Mouse (Mus musculus): ENCODE data around the gene Flt4. TPM values are rescaled to one million over a fixed set of nuclear protein-coding genes. Genes with fewer than 3 reads are reported as not detected.

Flt4 gene
- polyA plus RNA-seq, 1 experiment from 2014 or later = 4.8 TPM

DNA sequence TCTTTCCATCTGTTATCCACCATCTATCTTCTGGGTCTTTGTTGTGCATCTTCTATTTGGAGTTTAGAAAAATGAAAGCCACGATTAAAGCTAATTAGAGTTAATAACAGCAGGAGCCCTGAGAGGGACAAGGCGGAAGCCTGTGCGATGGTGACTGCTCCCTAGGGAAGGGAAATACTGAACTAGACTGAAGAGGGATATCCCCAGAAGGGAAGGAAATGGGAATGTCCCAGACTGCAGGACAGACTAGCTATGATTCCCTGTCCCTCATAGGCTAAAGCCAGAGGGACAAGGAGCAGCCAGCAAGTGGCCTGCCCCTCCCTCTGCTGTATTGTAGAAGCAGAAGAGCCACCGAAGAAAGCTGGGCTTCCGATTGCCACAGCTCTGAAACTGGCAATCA is 12.9 kb downstream of the Flt4 start:
- Histone ChIP-seq H3K4me1 (no peaks in the 10 kb centered on the region), H3K36me3 (replicated peaks) (no peaks in the 10 kb centered on the region), H3K27me3 (ENCODE audit: poor library complexity, severe bottlenecking) (no peaks in the 10 kb centered on the region), H3K9me3 (no peaks in the 10 kb centered on the region), H3K27ac (no peak overlapping the region), H3K4me3 (no peak overlapping the region)
- no peak for DNase-seq (ENCODE audit: extremely low spot score, low spot score)
- WGBS = 87% methylated on average over 5 of the region's 5 CpGs

DNA sequence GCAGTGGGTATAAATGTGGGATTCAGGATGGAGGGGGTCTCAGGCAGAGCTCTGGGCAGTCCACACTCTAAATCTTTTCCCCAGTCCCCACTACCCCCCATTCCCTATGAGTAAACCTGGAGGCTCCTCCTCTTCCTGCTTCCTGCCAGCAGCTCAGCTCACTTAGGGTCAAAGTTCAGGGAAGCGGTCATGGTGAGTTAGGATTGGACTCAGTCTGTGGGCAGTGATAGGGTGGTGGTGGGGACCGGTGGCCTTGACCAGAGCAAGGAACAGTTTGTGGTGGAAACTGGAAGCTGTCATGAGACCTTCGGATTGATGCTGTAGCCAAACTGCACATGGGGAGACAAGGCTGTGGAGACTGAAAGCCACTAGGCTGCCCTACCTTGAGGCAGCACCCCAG is 15.1 kb downstream of the Flt4 start:
- no peaks in the 10 kb centered on the region for H3K36me3 ChIP-seq (replicated peaks)
- H3K4me3 ChIP-seq = no peak overlapping the region
- 79% methylated on average over 3 of the region's 3 CpGs for WGBS
- no peak for DNase-seq (ENCODE audit: extremely low spot score, low spot score)
- no peaks in the 10 kb centered on the region for H3K4me1 ChIP-seq
- H3K9me3 ChIP-seq = no peaks in the 10 kb centered on the region
- no peak overlapping the region for H3K27ac ChIP-seq
- H3K27me3 ChIP-seq (ENCODE audit: poor library complexity, severe bottlenecking) = no peaks in the 10 kb centered on the region

DNA sequence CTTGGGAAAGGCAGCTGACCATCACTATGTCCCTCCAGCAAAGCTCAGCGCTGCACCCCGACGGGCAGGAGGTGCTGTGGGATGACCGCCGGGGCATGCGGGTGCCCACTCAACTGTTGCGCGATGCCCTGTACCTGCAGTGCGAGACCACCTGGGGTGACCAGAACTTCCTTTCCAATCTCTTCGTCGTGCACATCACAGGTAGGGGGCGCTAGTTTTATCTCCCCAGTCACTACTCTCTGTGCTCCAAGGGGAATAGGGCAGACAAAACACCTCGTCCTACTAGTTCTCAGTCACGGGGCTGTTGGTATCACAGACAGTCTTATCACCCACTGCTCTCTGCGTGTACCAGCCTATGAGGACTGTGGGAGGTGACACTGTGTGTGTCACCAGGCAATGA is 16.8 kb downstream of the Flt4 start:
- Histone ChIP-seq H3K4me1 (no peaks in the 10 kb centered on the region), H3K27me3 (ENCODE audit: poor library complexity, severe bottlenecking) (no peaks in the 10 kb centered on the region), H3K27ac (no peak overlapping the region), H3K36me3 (replicated peaks) (no peaks in the 10 kb centered on the region), H3K4me3 (no peak overlapping the region), H3K9me3 (no peaks in the 10 kb centered on the region)
- DNase-seq (ENCODE audit: extremely low spot score, low spot score) = no peak
- WGBS = 67% methylated on average over 15 of the region's 15 CpGs

DNA sequence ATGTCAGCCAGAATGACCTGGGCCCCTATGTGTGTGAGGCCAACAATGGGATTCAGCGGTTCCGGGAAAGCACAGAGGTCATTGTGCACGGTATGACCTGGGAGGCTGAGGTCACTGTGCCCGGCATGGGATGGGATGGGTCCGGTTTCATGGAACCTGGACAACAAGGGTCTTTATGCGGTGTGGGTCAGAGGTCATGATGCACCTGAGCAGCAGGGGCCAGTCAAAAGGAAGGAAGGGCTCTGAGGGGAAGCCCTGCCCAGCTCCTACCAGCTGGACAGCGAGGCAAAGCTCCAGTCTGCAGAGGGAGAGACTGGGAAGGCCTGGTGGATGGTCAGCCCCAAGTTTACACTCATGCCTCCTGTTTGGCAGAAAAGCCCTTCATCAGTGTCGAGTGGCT is 17.7 kb downstream of the Flt4 start:
- 71% methylated on average over 8 of the region's 8 CpGs for WGBS
- Histone ChIP-seq H3K36me3 (replicated peaks) (no peaks in the 10 kb centered on the region), H3K9me3 (no peaks in the 10 kb centered on the region), H3K4me3 (no peak overlapping the region), H3K27ac (no peak overlapping the region), H3K27me3 (ENCODE audit: poor library complexity, severe bottlenecking) (0 out of 2 replicates have a peak, but pooled peaks cover under 1% of the 10 kb centered on the region), H3K4me1 (no peaks in the 10 kb centered on the region)
- DNase-seq (ENCODE audit: extremely low spot score, low spot score) = no peak

DNA sequence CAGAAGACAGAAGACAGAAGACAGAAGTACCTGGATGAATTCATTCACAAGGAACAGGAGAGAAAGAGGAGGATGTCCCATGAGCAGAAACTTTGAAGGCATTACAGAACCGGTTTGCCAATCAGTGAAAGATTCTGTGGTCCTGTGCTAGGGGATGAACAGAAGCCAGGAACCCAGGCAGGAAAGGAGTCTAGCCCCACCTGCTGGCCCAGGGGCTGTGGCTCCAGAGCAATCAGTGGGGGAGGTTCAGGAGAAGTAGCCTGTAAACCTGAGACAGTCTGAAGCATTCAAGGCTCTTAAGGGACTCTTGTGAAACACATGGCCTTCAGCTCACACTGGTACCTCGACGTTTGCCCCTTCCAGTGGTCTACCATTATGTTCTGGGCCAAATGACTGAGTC is 22.1 kb downstream of the Flt4 start:
- H3K27me3 ChIP-seq (ENCODE audit: poor library complexity, severe bottlenecking) = peaks cover 44% of the 10 kb centered on the region

DNA sequence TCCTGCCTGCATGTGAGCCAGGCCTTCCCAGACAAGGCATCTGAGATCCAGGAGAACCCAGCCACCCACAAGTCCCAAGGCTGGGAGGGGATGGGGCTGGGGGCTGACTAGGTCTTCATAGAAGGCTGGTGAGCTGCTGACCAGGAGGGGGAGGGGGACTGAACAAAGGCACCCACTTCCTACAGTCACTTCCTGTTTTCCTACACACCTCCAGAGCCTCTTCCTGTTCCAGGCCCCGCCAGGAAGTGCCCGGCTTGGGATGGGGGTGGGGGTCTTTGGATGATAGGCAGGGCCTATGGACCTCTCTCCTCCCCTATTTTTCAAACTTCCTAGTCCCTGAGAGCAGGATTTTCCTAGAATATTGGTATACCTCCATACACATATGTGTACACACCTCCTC is 23.2 kb downstream of the Flt4 start:
- WGBS = 85% methylated on average over 2 of the region's 2 CpGs
- Histone ChIP-seq H3K4me3 (no peak overlapping the region), H3K36me3 (replicated peaks) (no peaks in the 10 kb centered on the region), H3K27me3 (ENCODE audit: poor library complexity, severe bottlenecking) (peaks cover 55% of the 10 kb centered on the region), H3K4me1 (peaks cover 22% of the 10 kb centered on the region), H3K9me3 (no peaks in the 10 kb centered on the region), H3K27ac (no peak overlapping the region)
- DNase-seq (ENCODE audit: extremely low spot score, low spot score) = no peak

More for the DNA sequence above, 22.1 kb downstream of the Flt4 start:
- WGBS = 28% methylated on average over 3 of the region's 3 CpGs
- Histone ChIP-seq H3K4me3 (no peak overlapping the region), H3K36me3 (replicated peaks) (no peaks in the 10 kb centered on the region), H3K4me1 (peaks cover 12% of the 10 kb centered on the region), H3K27ac (no peak overlapping the region), H3K9me3 (no peaks in the 10 kb centered on the region)
- DNase-seq (ENCODE audit: extremely low spot score, low spot score) = no peak

DNA sequence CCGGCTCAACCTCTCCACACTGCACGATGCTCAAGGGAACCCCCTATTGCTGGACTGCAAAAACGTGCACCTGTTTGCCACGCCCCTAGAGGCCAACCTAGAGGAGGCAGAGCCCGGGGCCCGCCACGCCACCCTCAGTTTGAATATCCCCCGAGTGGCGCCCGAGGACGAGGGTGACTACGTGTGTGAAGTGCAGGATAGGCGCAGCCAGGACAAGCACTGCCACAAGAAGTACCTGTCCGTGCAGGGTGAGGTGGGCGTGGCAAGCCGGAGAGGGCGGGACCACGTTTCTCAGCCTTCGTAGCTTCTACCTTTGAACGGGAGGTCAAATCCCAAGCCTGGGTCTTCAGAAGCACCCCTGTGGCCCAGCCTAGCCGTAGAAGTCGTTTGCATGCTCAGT is 25.0 kb downstream of the Flt4 start:
- Histone ChIP-seq H3K4me3 (peak overlapping the region; percentile 24), H3K9me3 (no peaks in the 10 kb centered on the region), H3K4me1 (peaks cover 22% of the 10 kb centered on the region), H3K36me3 (replicated peaks) (no peaks in the 10 kb centered on the region), H3K27ac (no peak overlapping the region), H3K27me3 (ENCODE audit: poor library complexity, severe bottlenecking) (peaks cover 66% of the 10 kb centered on the region)
- 7% methylated on average over 22 of the region's 22 CpGs for WGBS
- no peak for DNase-seq (ENCODE audit: extremely low spot score, low spot score)

DNA sequence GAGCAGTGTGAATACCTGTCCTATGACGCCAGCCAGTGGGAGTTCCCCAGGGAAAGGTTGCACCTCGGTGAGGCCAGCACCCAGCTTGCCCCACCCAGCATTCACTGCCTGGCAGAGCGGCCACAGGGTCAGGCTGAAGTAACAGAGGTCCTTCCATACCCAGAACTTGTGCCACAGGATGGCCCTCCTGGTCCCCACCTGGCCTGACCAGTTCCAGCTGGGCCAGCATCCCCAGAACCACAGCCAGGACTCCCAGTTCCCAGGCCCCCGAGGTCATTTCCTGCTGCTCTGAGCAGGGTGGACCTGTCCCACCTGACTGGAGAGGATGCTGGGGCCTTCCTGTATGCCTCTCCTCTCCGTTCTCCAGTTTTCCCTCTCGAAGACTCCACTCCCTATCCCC is 26.6 kb downstream of the Flt4 start:
- no peak for DNase-seq (ENCODE audit: extremely low spot score, low spot score)
- peaks cover 66% of the 10 kb centered on the region for H3K27me3 ChIP-seq (ENCODE audit: poor library complexity, severe bottlenecking)
- no peak overlapping the region for H3K27ac ChIP-seq
- 76% methylated on average over 6 of the region's 6 CpGs for WGBS
- no peak overlapping the region for H3K4me3 ChIP-seq
- no peaks in the 10 kb centered on the region for H3K36me3 ChIP-seq (replicated peaks)
- H3K9me3 ChIP-seq = no peaks in the 10 kb centered on the region
- peaks cover 22% of the 10 kb centered on the region for H3K4me1 ChIP-seq

DNA sequence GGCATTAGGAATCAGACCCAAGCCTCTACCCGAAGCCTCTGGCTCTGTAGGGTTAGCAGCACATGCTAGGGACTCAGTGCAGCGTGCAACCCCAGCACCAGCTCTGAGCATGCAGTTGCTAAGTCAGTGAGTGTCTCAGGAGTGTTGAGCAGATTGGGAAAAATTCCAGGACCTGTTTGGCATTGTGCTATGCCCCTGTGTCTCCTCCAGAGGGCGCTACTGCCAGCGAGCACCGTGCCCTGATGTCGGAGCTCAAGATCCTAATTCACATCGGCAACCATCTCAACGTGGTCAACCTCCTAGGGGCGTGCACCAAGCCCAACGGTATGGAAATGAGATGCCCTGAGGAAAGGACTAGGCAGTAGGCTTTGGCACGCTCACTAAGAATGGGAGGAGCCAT is 27.4 kb downstream of the Flt4 start:
- no peaks in the 10 kb centered on the region for H3K36me3 ChIP-seq (replicated peaks)
- no peak overlapping the region for H3K27ac ChIP-seq
- H3K4me3 ChIP-seq = peak overlapping the region; percentile 33
- H3K9me3 ChIP-seq = no peaks in the 10 kb centered on the region
- 3% methylated on average over 11 of the region's 11 CpGs for WGBS
- H3K4me1 ChIP-seq = peaks cover 22% of the 10 kb centered on the region
- H3K27me3 ChIP-seq (ENCODE audit: poor library complexity, severe bottlenecking) = peaks cover 66% of the 10 kb centered on the region
- peak; percentile 46 for DNase-seq (ENCODE audit: extremely low spot score, low spot score)

DNA sequence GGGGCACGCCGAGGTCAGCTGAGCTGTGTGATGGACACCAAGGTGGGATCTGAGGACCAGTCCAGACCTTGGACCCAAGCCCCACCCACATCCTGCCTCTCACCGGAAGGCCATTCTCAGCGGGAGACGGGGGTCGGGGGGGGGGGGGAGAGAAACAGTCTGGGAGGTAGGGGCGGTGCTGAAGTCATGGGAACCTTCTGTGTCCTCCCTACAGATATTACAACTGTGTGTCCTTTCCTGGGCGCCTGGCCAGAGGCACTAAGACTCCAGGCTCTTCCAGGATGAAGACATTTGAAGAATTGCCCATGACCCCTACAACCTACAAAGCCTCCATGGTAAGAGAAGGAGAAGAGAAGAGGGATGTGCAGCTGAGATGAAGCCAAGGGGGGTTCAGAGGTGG is 36.6 kb downstream of the Flt4 start:
- H3K4me3 ChIP-seq = no peak overlapping the region
- WGBS = 73% methylated on average over 8 of the region's 8 CpGs
- no peaks in the 10 kb centered on the region for H3K9me3 ChIP-seq
- no peak for DNase-seq (ENCODE audit: extremely low spot score, low spot score)
- no peaks in the 10 kb centered on the region for H3K27me3 ChIP-seq (ENCODE audit: poor library complexity, severe bottlenecking)
- H3K36me3 ChIP-seq (replicated peaks) = no peaks in the 10 kb centered on the region
- H3K27ac ChIP-seq = no peak overlapping the region
- H3K4me1 ChIP-seq = peaks cover 3% of the 10 kb centered on the region; the same call in 1 of the 2 replicates

DNA sequence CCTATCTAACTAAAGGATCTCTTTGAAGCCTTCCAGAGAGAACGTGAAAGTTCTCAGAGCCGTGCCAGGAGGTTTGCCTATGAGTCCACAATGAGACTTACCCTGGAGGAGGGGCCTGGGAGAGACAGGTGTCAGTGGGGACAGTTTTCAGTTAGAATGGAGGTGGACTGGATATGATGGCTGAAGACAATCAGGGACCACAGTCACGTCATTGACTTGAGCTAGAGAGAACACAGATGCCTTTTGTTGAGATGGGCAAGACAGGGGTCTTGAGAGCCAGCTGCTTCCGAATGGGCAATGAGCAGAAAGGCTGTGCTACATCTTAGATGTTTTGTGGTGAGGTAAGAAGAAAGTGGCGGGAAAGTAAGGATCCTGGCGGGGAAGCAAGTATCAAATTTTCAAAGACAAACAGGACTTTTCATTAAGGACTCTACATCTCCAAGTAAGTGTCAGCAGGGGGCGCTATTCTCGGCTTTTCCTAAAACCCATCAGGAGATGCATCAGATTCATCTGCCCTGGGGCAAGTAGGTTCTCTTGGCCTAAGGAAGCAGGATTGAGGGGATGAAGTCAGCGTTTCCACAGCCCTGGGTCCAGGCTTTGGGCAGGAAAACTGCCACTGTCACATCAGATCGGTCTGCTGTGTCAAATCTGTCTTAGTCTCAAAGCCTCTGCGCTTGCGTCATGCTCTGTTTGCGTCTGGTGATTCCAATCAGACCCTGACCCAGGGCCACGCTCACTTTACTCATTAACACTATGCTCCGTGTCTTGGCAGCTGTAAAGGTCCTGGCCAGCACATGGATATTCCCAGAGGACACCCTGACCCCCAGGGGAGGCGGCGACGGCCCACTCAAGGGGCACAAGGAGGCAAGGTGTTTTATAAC is 41.3 kb downstream of the Flt4 start:
- peaks cover 18% of the 10 kb centered on the region for H3K4me1 ChIP-seq
- 0 out of 2 replicates have a peak overlapping the region, but pooled peaks have one; percentile 51 for H3K27ac ChIP-seq
- H3K9me3 ChIP-seq = no peaks in the 10 kb centered on the region

DNA sequence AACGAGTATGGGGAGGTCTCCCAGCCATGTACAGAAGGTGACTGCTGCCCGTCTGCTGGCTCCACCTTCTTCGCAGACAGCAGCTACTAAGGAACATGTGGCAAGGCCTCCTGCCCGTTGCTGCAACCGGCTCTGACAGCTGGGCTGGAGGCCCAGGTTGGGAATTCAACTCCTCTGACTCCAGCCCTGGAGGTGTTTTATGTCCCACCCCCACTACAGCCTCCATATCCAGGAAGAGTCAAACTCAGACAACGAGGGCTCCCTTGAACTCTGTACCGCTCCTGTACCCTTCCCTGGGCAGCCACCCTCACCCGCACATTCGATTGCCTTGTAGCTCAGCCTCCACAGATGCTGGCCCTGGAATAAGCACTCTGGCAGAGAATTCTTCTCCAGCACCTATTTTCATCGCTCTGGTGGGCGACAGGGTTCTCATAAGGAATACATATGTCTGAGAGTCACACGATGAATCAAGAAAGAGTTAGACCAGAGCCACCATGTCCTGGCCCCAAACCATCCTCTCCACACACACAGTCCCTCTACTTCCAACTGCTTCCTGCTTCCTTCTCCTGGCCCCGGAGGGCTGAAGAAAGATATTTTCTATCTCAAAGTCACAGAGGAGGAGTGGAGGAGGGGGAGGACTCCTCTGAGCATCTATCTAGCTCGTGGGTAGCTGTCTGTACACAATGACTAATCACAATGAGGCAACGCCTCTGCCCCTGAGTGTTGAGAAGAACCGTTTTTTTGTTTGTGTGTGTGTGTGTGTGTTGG is 42.1 kb downstream of the Flt4 start:
- peak overlapping the region; percentile 51; the same call in 1 of the 2 replicates for H3K27ac ChIP-seq
- H3K4me1 ChIP-seq = peaks cover 18% of the 10 kb centered on the region
- WGBS = 83% methylated on average over 16 of the region's 16 CpGs
- no peaks in the 10 kb centered on the region for H3K9me3 ChIP-seq
- DNase-seq (ENCODE audit: extremely low spot score, low spot score) = no peak
- H3K36me3 ChIP-seq (replicated peaks) = no peaks in the 10 kb centered on the region
- no peaks in the 10 kb centered on the region for H3K27me3 ChIP-seq (ENCODE audit: poor library complexity, severe bottlenecking)
- H3K4me3 ChIP-seq = no peak overlapping the region

More for the DNA sequence above, 41.3 kb downstream of the Flt4 start:
- Histone ChIP-seq H3K36me3 (replicated peaks) (no peaks in the 10 kb centered on the region), H3K4me3 (no peak overlapping the region), H3K27me3 (ENCODE audit: poor library complexity, severe bottlenecking) (no peaks in the 10 kb centered on the region)
- DNase-seq (ENCODE audit: extremely low spot score, low spot score) = no peak
- 64% methylated on average over 18 of the region's 18 CpGs for WGBS

DNA sequence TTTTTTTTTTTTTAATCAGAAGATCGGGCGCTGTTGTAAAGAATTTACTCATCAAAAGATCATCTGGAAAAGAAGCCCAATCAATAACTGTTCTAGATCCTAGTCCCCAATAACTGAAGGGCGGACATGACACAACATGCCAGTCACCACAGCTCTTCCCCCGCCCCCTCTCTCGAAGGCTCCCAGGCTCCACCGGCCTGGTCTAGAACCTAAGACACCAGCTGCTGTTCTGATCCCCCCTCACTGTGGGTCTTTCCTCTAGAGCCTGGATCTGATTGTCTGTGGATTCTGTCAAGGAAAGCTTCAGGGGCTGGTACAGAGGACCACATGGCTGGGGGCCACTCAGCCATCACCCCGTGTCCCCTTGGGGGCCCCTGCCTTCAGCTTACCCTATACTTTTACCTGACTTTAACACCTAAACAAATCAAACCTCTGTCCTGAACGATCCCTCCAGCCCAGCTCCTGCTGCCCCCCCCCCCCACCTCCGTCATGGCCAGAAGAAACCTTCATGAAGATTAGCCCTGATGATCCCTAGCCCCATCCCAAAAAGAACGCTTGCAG is 42.8 kb downstream of the Flt4 start:
- no peak for DNase-seq (ENCODE audit: extremely low spot score, low spot score)
- 0 out of 2 replicates have a peak overlapping the region, but pooled peaks have one; percentile 30 for H3K27ac ChIP-seq
- 91% methylated on average over 10 of the region's 10 CpGs for WGBS

More for the DNA sequence above, 42.8 kb downstream of the Flt4 start:
- Histone ChIP-seq H3K36me3 (replicated peaks) (no peaks in the 10 kb centered on the region), H3K9me3 (no peaks in the 10 kb centered on the region), H3K4me3 (no peak overlapping the region), H3K27me3 (ENCODE audit: poor library complexity, severe bottlenecking) (no peaks in the 10 kb centered on the region), H3K4me1 (peaks cover 18% of the 10 kb centered on the region)

All from forebrain, embryonic 10.5 days (tissue).